Mouse (Mus musculus) ES-Bruce4 (cell line): ENCODE measurements at regions not wholly inside any gene's neighbourhood (a gene's known extent, or its start where the extent isn't known, plus 50 kb on each side); places are given as distances from the start of the nearest gene placed in this dataset.

Source experiments
- CTCF ChIP-seq: IDR thresholded peaks from one replicate; pipeline ENCODE4 v1.8.1; 2011; ENCODE audit warnings: low read depth, low read length
- POLR2A ChIP-seq: IDR thresholded peaks from one replicate; pipeline ENCODE4 v1.8.1; 2011; ENCODE audit warnings: low read length; ENCODE audit not compliant: insufficient read depth

DNA sequence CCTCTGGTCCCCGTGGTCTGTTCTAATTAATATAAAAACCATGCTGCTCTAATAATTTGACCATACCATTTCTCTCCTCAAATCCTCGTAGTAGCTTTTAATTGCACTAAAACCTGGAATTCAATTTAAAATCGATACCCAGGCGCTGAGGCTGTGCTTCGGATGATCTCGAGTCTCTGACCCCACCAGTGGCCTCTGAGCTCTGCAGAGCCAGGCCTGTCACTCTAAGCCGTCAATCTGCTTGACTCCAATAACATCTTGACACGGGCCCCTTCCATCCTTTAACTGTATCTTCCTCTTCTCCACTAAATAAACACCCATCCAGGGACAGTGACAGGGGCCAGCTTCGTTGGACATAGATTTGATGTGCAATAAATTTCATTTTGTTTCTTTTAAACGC, 86.2 kb upstream of the Col1a2 start:
- no peak for TF ChIP-seq CTCF
- TF ChIP-seq POLR2A: no peak
